Mouse (Mus musculus): Measurements from ENCODE around the gene Oat. TPM values are rescaled to one million over a fixed set of nuclear protein-coding genes. Genes with fewer than 3 reads are reported as not detected.

Oat gene
- polyA plus RNA-seq, 1 experiment from 2014 or later, result 214 TPM

GRCm38 (mm10) chr7:132509110-132509509 is 67.1 kb downstream of the Oat start:
- 30% methylated on average over 2 of the region's 2 CpGs for WGBS
- H3K4me3 ChIP-seq, result no peak overlapping the region
- no peaks in the 10 kb centered on the region for H3K9me3 ChIP-seq
- ATAC-seq (ENCODE audit: low FRiP score, low read depth), result no peak
- H3K4me2 ChIP-seq (replicated peaks), result no peak overlapping the region
- H3K36me3 ChIP-seq, result no peaks in the 10 kb centered on the region
- H3K27ac ChIP-seq, result no peak overlapping the region
- peaks cover 22% of the 10 kb centered on the region for H3K4me1 ChIP-seq
- H3K9ac ChIP-seq, result no peak overlapping the region
- H3K27me3 ChIP-seq, result peaks cover 8% of the 10 kb centered on the region; the same call in 1 of the 2 replicates

Other genes starting within 250 kb of the Oat start
- gene Nkx1-2, start 23.2 kb upstream of the Oat start, polyA plus RNA-seq (2015; fragmentation: Nextera tagmentation; extraction: Ambion mirVana), result 0.08 and 0.10 TPM in 2 replicates
- 21.7 and 22.6 TPM in 2 replicates for gene Lhpp, start 34.2 kb upstream of the Oat start, polyA plus RNA-seq (2015; fragmentation: Nextera tagmentation; extraction: Ambion mirVana)
- 25.4 and 26.4 TPM in 2 replicates for gene Fam53b, start 237.5 kb upstream of the Oat start, polyA plus RNA-seq (2015; fragmentation: Nextera tagmentation; extraction: Ambion mirVana)